Mouse (Mus musculus): ENCODE results near the gene Elp1. TPM values are rescaled to one million over a fixed set of nuclear protein-coding genes. Genes with fewer than 3 reads are reported as not detected.

Gene Elp1
- 9.7 and 11.6 TPM in 2 replicates for polyA plus RNA-seq (2012; rRNA removed)

GRCm38 (mm10) chr4:56801907-56802668 is at the start of gene Elp1, which contains the start of gene Fam206a:
TSS of gene Elp1 (minus strand) at chr4:56802331.
TSS of gene Fam206a (plus strand) at chr4:56802345.

GRCm38 (mm10) chr4:56743363-56744195 is 58.6 kb downstream of the Elp1 start, which contains the start of gene Actl7a:
TSS of gene Actl7a (plus strand) at chr4:56743413.

GRCm38 (mm10) chr4:56741041-56741493 is 61.1 kb downstream of the Elp1 start, which contains the start of gene Actl7b:
TSS of gene Actl7b (minus strand) at chr4:56741443.

DNA sequence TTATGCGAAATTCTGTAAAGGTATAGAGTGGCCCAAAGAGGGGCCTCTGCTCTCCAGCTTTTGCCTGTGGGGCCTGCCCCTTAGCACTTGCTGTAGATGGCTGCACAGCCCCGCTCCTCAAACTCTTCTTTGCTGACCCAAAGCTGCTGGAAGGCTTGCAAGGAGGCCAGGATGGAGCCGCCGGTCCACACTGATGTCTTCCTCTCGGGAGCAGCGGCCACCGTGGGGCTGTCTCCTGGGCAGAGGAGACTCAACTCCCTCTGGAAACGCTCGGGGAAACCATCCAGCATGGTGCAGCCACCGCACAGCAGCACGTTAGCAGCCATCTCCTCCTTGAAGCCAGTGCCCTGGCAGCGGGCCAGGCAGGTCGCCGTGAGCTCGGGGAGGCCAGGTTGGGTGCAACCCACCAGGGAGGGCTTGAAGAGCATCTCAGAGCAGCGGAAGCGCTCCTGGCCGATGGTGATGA is 62.1 kb downstream of the Elp1 start, which contains the start of gene Gm26657:
Gm26657 (plus strand) TSS at position 51 of the 466 bp plus-strand sequence.

Other genes with a start within 250 kb of the Elp1 start
- gene Gm26657, start 62.3 kb downstream of the Elp1 start, polyA plus RNA-seq (2012; rRNA removed) = not detected in 2 replicates
- 0.05 TPM in 1 of 2 replicates, not detected in the other for gene Actl7b, start 60.9 kb downstream of the Elp1 start, polyA plus RNA-seq (2012; rRNA removed)
- gene Actl7a, start 58.9 kb downstream of the Elp1 start, polyA plus RNA-seq (2012; rRNA removed) = not detected in 2 replicates
- gene Fam206a, start within 50 bp of the Elp1 start, polyA plus RNA-seq (2012; rRNA removed) = 1.3 and 1.4 TPM in 2 replicates
- 4.5 and 5.8 TPM in 2 replicates for gene Ctnnal1, start 62.9 kb upstream of the Elp1 start, polyA plus RNA-seq (2012; rRNA removed)
- gene Tmem245, start 145.1 kb upstream of the Elp1 start, polyA plus RNA-seq (2012; rRNA removed) = 2.0 and 2.6 TPM in 2 replicates
- gene Frrs1l, start 188.1 kb upstream of the Elp1 start, polyA plus RNA-seq (2012; rRNA removed) = 0.01 TPM in 1 of 2 replicates, not detected in the other